Mouse (Mus musculus) hindbrain, embryonic 16.5 days (tissue): ENCODE results near the gene Trpc5os. TPM values are rescaled to one million over a fixed set of nuclear protein-coding genes. Genes with fewer than 3 reads are reported as not detected.

Experiments used
- ATAC-seq: fragments of 200-750 bp; cut with Nextera tagmentation; 2 replicates; pipeline ENCODE4 v1.8.0; 2017; ENCODE audit warnings: moderate TSS enrichment, moderate library complexity
- H3K27ac ChIP-seq: fragments of 300-500 bp; sonication (generic); 2 replicates; pipeline ENCODE4 v1.5.1; 2014; ENCODE audit warnings: low read depth, mild to moderate bottlenecking, control low read depth, low read length, moderate library complexity
- H3K27me3 ChIP-seq: fragments of 300-500 bp; sonication (generic); replicated peaks from 2 replicates; pipeline ENCODE4 v1.6.1; 2014; ENCODE audit warnings: low read length; ENCODE audit not compliant: control insufficient read depth, insufficient read depth
- H3K36me3 ChIP-seq: fragments of 300-500 bp; sonication (generic); 2 replicates; pipeline ENCODE4 v1.6.1; 2014; ENCODE audit warnings: mild to moderate bottlenecking, low read length, moderate library complexity, mixed read lengths; ENCODE audit not compliant: control insufficient read depth, insufficient read depth
- H3K4me1 ChIP-seq: fragments of 300-500 bp; sonication (generic); 2 replicates; pipeline ENCODE4 v1.6.1; 2014; ENCODE audit warnings: low read depth, low read length; ENCODE audit not compliant: control insufficient read depth, insufficient read depth
- H3K4me2 ChIP-seq: fragments of 300-500 bp; sonication (generic); 2 replicates; pipeline ENCODE4 v1.6.1; 2014; ENCODE audit warnings: mild to moderate bottlenecking, low read length, control low read depth, moderate library complexity
- H3K4me3 ChIP-seq: fragments of 300-500 bp; sonication (generic); 2 replicates; pipeline ENCODE4 v1.5.1; 2014; ENCODE audit warnings: mild to moderate bottlenecking, low read length, control low read depth, moderate library complexity
- H3K9ac ChIP-seq: fragments of 300-500 bp; sonication (generic); 2 replicates; pipeline ENCODE4 v1.6.1; 2014; ENCODE audit warnings: low read depth, mild to moderate bottlenecking, control low read depth, low read length, moderate library complexity
- H3K9me3 ChIP-seq: fragments of 300-500 bp; sonication (generic); 2 replicates; pipeline ENCODE4 v1.6.1; 2014; ENCODE audit warnings: mild to moderate bottlenecking, low read length, moderate library complexity; ENCODE audit not compliant: control insufficient read depth
- WGBS: fragments of 180-500 bp; shearing (Covaris S2); extraction: QIAGEN DNeasy Blood & Tissue Kit; methylation state at CpG from one replicate; pipeline ENCODE4 v1.1.7; 2014; 5-methylcytosine and 5-hydroxymethylcytosine counted together
- polyA plus RNA-seq: library from polyadenylated mRNA; unstranded; fragments of >200 nt; fragmentation: Nextera tagmentation; extraction: Ambion mirVana; gene quantifications from 2 replicates; pipeline ENCODE4 v1.2.1, GENCODE M21; 2015

Gene Trpc5os
- 0.05 TPM in 1 of 2 replicates, not detected in the other for polyA plus RNA-seq

DNA sequence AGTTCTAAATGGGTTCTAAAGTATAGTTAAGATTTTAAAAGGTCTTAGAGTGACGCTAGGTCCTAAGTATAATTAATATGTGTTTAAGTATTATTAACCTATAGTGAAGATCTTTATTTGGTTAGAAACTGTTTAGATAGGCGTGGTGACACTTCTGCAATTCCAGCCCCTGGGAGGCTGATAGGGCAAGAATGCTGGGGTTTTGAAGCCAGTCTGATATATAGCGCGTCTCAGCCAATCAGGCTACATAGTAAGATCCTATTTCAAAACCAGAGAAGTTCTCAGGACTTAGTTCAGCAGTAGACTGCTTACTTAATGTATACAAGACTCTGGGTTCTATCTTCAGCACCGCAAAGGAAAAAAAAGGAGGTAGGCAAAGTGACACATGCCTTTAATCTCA lies at the start of gene Trpc5os:
Trpc5os (plus strand) TSS at position 301 of the 400 bp plus-strand sequence.
- no peak within 1 kb of the TSS for H3K4me2 ChIP-seq
- H3K9me3 ChIP-seq = no peaks in the 10 kb centered on the region
- no peaks in the 10 kb centered on the region for H3K4me1 ChIP-seq
- no peaks in the 10 kb centered on the region for H3K36me3 ChIP-seq
- ATAC-seq = no peak
- no peak within 1 kb of the TSS for H3K4me3 ChIP-seq
- no peaks in the 10 kb centered on the region for H3K27me3 ChIP-seq
- H3K27ac ChIP-seq = no peak within 1 kb of the TSS
- WGBS = 83% methylated on average over 5 of the region's 5 CpGs
- no peak within 1 kb of the TSS for H3K9ac ChIP-seq

DNA sequence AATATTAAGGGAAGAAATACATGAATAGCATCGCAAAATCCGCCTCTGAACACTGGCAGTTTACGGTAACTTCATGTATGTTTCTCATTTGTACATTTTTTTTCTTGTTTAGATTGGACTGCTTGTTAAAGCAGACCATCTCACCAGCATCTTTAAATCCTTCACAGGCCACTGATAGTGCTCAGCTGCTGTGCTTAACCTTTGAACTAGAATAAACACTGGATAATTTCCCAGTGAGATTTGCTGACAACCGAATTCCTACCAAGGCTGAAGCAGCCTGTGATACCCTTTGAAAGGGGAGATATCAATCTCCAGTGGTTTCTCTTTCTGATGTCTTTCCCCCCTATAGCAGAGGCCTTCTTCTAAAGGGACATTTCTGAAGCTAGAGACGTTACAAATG lies 48.3 kb upstream of the Trpc5os start:
- Histone ChIP-seq H3K9me3 (no peaks in the 10 kb centered on the region), H3K27me3 (no peaks in the 10 kb centered on the region), H3K4me2 (no peak overlapping the region), H3K9ac (no peak overlapping the region), H3K4me1 (no peaks in the 10 kb centered on the region), H3K27ac (no peak overlapping the region), H3K36me3 (no peaks in the 10 kb centered on the region), H3K4me3 (no peak overlapping the region)
- 83% methylated on average over 5 of the region's 5 CpGs for WGBS
- no peak for ATAC-seq

DNA sequence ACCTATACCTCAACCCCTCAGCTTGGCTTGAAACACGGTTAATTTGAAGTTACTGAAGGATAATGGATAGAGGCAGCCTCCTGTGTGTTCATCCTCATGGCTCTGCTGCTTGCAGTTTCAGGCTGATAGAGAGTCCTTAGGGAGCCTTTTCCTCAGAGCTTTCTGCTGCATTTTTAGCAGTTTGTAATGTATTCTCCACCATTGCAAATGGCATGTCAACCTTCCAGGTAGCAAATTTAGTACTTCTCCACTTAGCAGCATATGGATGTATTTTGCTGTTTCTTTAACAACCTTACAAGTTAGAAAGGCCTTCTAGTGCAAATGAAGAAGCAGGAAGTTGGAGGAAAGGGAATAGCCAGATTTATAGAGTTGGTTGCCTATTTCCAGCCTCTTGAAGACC lies 36.1 kb upstream of the Trpc5os start:
- Histone ChIP-seq H3K9me3 (no peaks in the 10 kb centered on the region), H3K4me2 (no peak overlapping the region), H3K4me3 (no peak overlapping the region), H3K27ac (no peak overlapping the region), H3K9ac (no peak overlapping the region), H3K4me1 (no peaks in the 10 kb centered on the region), H3K27me3 (no peaks in the 10 kb centered on the region), H3K36me3 (no peaks in the 10 kb centered on the region)
- ATAC-seq = no peak
- WGBS = 60% methylated on average over 1 of the region's 1 CpGs

DNA sequence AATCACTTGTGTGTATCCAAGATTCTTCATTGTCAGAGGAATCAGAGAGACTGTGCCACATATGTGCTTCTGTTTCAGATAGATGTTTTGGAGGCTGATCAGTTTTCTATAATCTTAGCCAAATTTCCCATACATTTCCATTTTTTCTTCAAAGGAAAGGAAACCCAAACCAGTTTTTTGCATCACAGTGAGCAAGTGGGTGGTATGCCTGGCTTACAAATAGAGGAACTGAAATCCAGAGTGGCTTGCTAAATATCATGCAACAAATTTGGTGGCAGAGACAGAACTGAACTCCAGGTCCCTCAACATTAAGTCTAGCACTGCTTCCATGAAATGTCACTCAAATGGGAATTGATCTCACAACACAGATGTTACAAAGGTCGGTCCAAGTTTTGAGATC lies 35.3 kb upstream of the Trpc5os start:
- WGBS = 100% methylated on average over 1 of the region's 1 CpGs
- Histone ChIP-seq H3K4me1 (no peaks in the 10 kb centered on the region), H3K27ac (no peak overlapping the region), H3K9me3 (no peaks in the 10 kb centered on the region), H3K4me2 (no peak overlapping the region), H3K36me3 (no peaks in the 10 kb centered on the region), H3K27me3 (no peaks in the 10 kb centered on the region), H3K4me3 (no peak overlapping the region), H3K9ac (no peak overlapping the region)
- ATAC-seq = no peak

DNA sequence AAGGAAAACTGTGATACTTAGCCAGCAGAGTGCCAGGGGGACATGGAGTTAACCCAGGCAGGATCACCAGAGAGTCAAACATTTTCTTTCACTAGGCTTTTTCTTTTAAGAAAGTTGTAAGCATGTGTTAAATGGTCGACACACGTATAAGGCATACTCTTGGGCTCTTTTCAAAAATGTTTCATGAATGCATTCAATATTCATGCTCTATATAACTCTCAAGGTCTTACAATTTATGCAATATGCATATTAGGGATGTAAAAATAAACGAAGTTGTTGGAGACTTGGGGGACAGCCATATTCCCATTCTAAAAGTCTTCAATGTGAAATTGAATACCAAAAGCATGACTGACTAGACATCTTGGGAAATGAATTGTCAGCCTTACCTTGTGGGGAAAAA lies 32.5 kb upstream of the Trpc5os start:
- 78% methylated on average over 3 of the region's 3 CpGs for WGBS
- Histone ChIP-seq H3K4me1 (no peaks in the 10 kb centered on the region), H3K27ac (no peak overlapping the region), H3K4me3 (no peak overlapping the region), H3K4me2 (no peak overlapping the region), H3K36me3 (no peaks in the 10 kb centered on the region), H3K27me3 (no peaks in the 10 kb centered on the region), H3K9me3 (no peaks in the 10 kb centered on the region), H3K9ac (no peak overlapping the region)
- ATAC-seq = no peak

DNA sequence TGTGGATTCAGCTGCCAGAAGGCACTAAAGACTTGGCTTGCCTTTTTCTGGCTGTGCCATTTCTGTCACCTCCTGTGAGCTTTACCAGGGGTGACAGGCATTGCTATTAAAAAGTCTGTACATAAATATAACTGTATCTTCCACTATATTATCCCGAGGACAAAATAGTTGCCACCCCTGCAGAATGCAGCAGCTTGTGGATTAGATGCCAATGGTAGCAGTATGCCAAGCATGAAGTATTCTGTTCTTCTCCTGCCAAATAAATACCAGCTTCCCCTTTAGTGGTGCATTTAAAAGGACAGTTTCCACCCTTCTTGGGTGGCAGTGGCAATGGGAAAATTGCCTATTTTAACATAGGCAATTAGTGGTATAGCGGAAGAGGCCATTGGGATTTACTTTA lies 8.0 kb downstream of the Trpc5os start:
- Histone ChIP-seq H3K4me3 (no peak overlapping the region), H3K36me3 (no peaks in the 10 kb centered on the region), H3K9ac (no peak overlapping the region), H3K4me2 (no peak overlapping the region), H3K27ac (no peak overlapping the region), H3K9me3 (no peaks in the 10 kb centered on the region), H3K27me3 (no peaks in the 10 kb centered on the region), H3K4me1 (no peaks in the 10 kb centered on the region)
- WGBS = 70% methylated on average over 2 of the region's 2 CpGs
- no peak for ATAC-seq

DNA sequence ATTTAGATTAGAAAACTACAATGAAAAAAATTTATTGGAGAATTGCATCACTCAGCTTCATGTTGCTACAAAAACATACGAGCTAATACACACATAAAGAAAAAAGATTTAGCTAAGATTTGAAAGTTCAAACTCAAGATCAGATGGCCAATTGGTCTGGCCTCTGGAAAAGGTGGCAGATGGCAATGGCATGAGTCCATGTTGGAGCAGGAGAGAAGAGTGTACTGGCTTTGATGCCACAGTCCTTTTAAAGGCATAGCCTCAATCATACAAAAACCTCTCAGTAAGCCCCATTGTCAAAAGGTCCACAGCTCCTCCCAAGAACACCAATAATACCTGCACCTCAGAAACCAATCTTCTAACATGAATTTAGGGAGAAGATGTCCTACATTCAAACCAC lies 35.0 kb downstream of the Trpc5os start:
- no peak overlapping the region for H3K9ac ChIP-seq
- WGBS = 81% methylated on average over 1 of the region's 1 CpGs
- no peak overlapping the region for H3K27ac ChIP-seq
- no peak overlapping the region for H3K4me2 ChIP-seq
- no peaks in the 10 kb centered on the region for H3K27me3 ChIP-seq
- H3K4me1 ChIP-seq = no peaks in the 10 kb centered on the region
- no peaks in the 10 kb centered on the region for H3K36me3 ChIP-seq
- no peak for ATAC-seq
- H3K4me3 ChIP-seq = no peak overlapping the region
- no peaks in the 10 kb centered on the region for H3K9me3 ChIP-seq

DNA sequence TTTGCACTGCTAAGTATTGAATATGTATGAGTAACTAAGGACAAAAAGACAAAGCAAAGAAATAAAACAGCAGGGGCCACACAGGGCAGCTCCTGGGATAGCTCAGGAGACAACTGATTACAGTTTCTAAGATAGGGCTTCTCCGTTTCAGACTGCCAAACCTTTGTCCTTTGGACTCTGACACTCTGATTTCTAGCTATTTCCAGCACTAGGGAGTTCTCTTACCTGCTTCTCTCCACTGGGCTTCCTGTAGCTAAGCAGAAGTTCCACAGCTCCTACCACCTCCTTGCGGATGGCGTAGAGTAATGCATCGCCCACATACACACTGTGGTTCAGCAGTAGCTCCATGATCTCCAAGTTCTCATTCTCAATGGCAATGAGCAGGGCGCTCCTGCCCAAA lies 66.9 kb downstream of the Trpc5os start:
- ATAC-seq = no peak
- 84% methylated on average over 5 of the region's 5 CpGs for WGBS
- Histone ChIP-seq H3K4me3 (no peak overlapping the region), H3K27ac (no peak overlapping the region), H3K27me3 (no peaks in the 10 kb centered on the region), H3K4me2 (no peak overlapping the region), H3K9ac (no peak overlapping the region), H3K36me3 (no peaks in the 10 kb centered on the region), H3K9me3 (no peaks in the 10 kb centered on the region), H3K4me1 (no peaks in the 10 kb centered on the region)

DNA sequence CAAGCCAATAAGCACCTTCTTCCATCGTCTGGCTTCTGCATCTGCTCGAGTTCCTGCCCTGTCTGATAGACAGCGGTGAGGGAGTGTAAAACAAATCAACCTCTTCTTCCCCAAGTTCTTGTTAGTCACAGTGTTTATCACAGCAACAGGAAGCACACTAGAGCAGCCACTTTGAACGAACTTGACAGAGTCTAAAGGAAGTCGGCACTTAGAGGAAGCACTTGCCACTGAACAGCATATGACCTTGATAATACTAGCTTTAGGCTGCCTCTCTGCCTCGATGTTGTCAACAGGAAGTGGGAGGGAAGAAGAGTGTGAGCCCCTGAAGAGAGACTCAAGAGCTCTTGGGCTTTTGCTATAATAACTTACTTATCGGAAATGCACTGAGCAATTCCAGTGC lies 69.7 kb downstream of the Trpc5os start:
- no peaks in the 10 kb centered on the region for H3K27me3 ChIP-seq
- no peaks in the 10 kb centered on the region for H3K4me1 ChIP-seq
- H3K9ac ChIP-seq = no peak overlapping the region
- 79% methylated on average over 7 of the region's 7 CpGs for WGBS
- no peak for ATAC-seq
- H3K4me2 ChIP-seq = no peak overlapping the region
- H3K9me3 ChIP-seq = no peaks in the 10 kb centered on the region
- H3K36me3 ChIP-seq = no peaks in the 10 kb centered on the region
- H3K4me3 ChIP-seq = no peak overlapping the region
- H3K27ac ChIP-seq = no peak overlapping the region
